Mouse (Mus musculus) embryonic facial prominence, embryonic 15.5 days (tissue): ENCODE data around the gene Tnfrsf4. TPM values are rescaled to one million over a fixed set of nuclear protein-coding genes. Genes with fewer than 3 reads are reported as not detected.

Experiments
- ATAC-seq: fragments of 200-750 bp; cut with Nextera tagmentation; 2 replicates; pipeline ENCODE4 v1.8.0; 2017; ENCODE audit warnings: low read depth, moderate TSS enrichment; ENCODE audit not compliant: insufficient number of reproducible peaks, low FRiP score, low TSS enrichment
- H3K27ac ChIP-seq: fragments of 300-500 bp; sonication (generic); replicated peaks from 2 replicates; pipeline ENCODE4 v1.5.1; 2015; ENCODE audit warnings: mild to moderate bottlenecking, inconsistent platforms
- H3K27me3 ChIP-seq: fragments of 300-500 bp; sonication (generic); 2 replicates; pipeline ENCODE4 v1.6.1; 2015; ENCODE audit warnings: inconsistent platforms
- H3K36me3 ChIP-seq: fragments of 300-500 bp; sonication (generic); 2 replicates; pipeline ENCODE4 v1.6.1; 2015; ENCODE audit warnings: mild to moderate bottlenecking, inconsistent platforms
- H3K4me1 ChIP-seq: fragments of 300-500 bp; sonication (generic); 2 replicates; pipeline ENCODE4 v1.6.1; 2015; ENCODE audit warnings: inconsistent platforms
- H3K4me2 ChIP-seq: fragments of 300-500 bp; sonication (generic); replicated peaks from 2 replicates; pipeline ENCODE4 v1.6.1; 2015; ENCODE audit warnings: mild to moderate bottlenecking, inconsistent platforms
- H3K4me3 ChIP-seq: fragments of 300-500 bp; sonication (generic); replicated peaks from 2 replicates; pipeline ENCODE4 v1.5.1; 2015; ENCODE audit warnings: mild to moderate bottlenecking, inconsistent platforms
- H3K9ac ChIP-seq: fragments of 300-500 bp; sonication (generic); 2 replicates; pipeline ENCODE4 v1.6.1; 2015; ENCODE audit warnings: inconsistent platforms
- H3K9me3 ChIP-seq: fragments of 300-500 bp; sonication (generic); replicated peaks from 2 replicates; pipeline ENCODE4 v1.6.1; 2016; ENCODE audit warnings: inconsistent platforms
- WGBS: fragments of 180-500 bp; shearing (Covaris S2); methylation state at CpG from one replicate; pipeline ENCODE4 v1.1.7; 2015; 5-methylcytosine and 5-hydroxymethylcytosine counted together
- polyA plus RNA-seq: library from polyadenylated mRNA; unstranded; fragments of >200 nt; fragmentation: Nextera tagmentation; extraction: Ambion mirVana; gene quantifications from 2 replicates; pipeline ENCODE4 v1.2.1, GENCODE M21; 2015

Gene Tnfrsf4
- polyA plus RNA-seq: 1.1 and 1.2 TPM in 2 replicates

GRCm38 (mm10) chr4:156013637-156014036, at the start of gene Tnfrsf4:
TSS of gene Tnfrsf4 (plus strand) at chr4:156013843.
- Histone ChIP-seq H3K4me1 (no peaks in the 10 kb centered on the region), H3K36me3 (peaks cover 59% of the 10 kb centered on the region), H3K4me2 (no peak within 1 kb of the TSS), H3K9me3 (no peaks in the 10 kb centered on the region), H3K27me3 (no peaks in the 10 kb centered on the region), H3K9ac (no peak within 1 kb of the TSS), H3K4me3 (no peak within 1 kb of the TSS), H3K27ac (no peak within 1 kb of the TSS)
- 75% methylated on average over 8 of the region's 8 CpGs for WGBS
- no peak; the same call in 1 of the 2 replicates for ATAC-seq

GRCm38 (mm10) chr4:155964396-155964795, 49.2 kb upstream of the Tnfrsf4 start:
- WGBS: 91% methylated on average over 11 of the region's 11 CpGs
- Histone ChIP-seq H3K9ac (no peak overlapping the region), H3K4me2 (no peak overlapping the region), H3K4me1 (peaks cover 24% of the 10 kb centered on the region), H3K27me3 (no peaks in the 10 kb centered on the region), H3K36me3 (peaks cover 28% of the 10 kb centered on the region), H3K27ac (no peak overlapping the region), H3K9me3 (no peaks in the 10 kb centered on the region), H3K4me3 (no peak overlapping the region)
- ATAC-seq: no peak

- ATAC-seq: no peak
- H3K9me3 ChIP-seq: no peaks in the 10 kb centered on the region
- no peak overlapping the region for H3K27ac ChIP-seq
- no peak overlapping the region for H3K4me2 ChIP-seq
- no peaks in the 10 kb centered on the region for H3K27me3 ChIP-seq
- H3K36me3 ChIP-seq: peaks cover 28% of the 10 kb centered on the region
- whole genome bisulfite sequencing: 83% methylated on average over 13 of the region's 13 CpGs
- no peak overlapping the region for H3K4me3 ChIP-seq
- no peak overlapping the region for H3K9ac ChIP-seq
- H3K4me1 ChIP-seq: no peaks in the 10 kb centered on the region; the same call in 1 of the 2 replicates
These were observed 44.5 kb upstream of the Tnfrsf4 start for GRCm38 (mm10) chr4:155969043-155969653.

- Histone ChIP-seq H3K27ac (no peak overlapping the region), H3K4me1 (no peaks in the 10 kb centered on the region), H3K4me3 (no peak overlapping the region), H3K36me3 (peaks cover 18% of the 10 kb centered on the region), H3K27me3 (no peaks in the 10 kb centered on the region), H3K4me2 (no peak overlapping the region), H3K9me3 (no peaks in the 10 kb centered on the region), H3K9ac (no peak overlapping the region)
- WGBS: 63% methylated on average over 5 of the region's 5 CpGs
- no peak for ATAC-seq
These were observed 43.4 kb upstream of the Tnfrsf4 start for GRCm38 (mm10) chr4:155970286-155970685.

- ATAC-seq: no peak
- Histone ChIP-seq H3K9ac (no peak overlapping the region), H3K27ac (no peak overlapping the region), H3K4me2 (no peak overlapping the region), H3K27me3 (no peaks in the 10 kb centered on the region), H3K4me1 (no peaks in the 10 kb centered on the region), H3K4me3 (no peak overlapping the region), H3K9me3 (no peaks in the 10 kb centered on the region), H3K36me3 (no peaks in the 10 kb centered on the region)
- 39% methylated on average over 6 of the region's 6 CpGs for WGBS
These were observed 41.0 kb upstream of the Tnfrsf4 start for GRCm38 (mm10) chr4:155972651-155973050.

- no peak for ATAC-seq
- H3K4me1 ChIP-seq: no peaks in the 10 kb centered on the region
- 87% methylated on average over 2 of the region's 2 CpGs for WGBS
- H3K9me3 ChIP-seq: no peaks in the 10 kb centered on the region
- H3K4me2 ChIP-seq: no peak overlapping the region
- no peaks in the 10 kb centered on the region for H3K36me3 ChIP-seq
- no peaks in the 10 kb centered on the region for H3K27me3 ChIP-seq
- H3K9ac ChIP-seq: no peak overlapping the region
- H3K27ac ChIP-seq: no peak overlapping the region
- H3K4me3 ChIP-seq: no peak overlapping the region
These were observed 40.4 kb upstream of the Tnfrsf4 start for GRCm38 (mm10) chr4:155973239-155973638.

- H3K4me3 ChIP-seq: no peak overlapping the region
- H3K4me1 ChIP-seq: no peaks in the 10 kb centered on the region
- ATAC-seq: no peak
- H3K9ac ChIP-seq: no peak overlapping the region
- no peak overlapping the region for H3K4me2 ChIP-seq
- H3K27me3 ChIP-seq: no peaks in the 10 kb centered on the region
- 67% methylated on average over 12 of the region's 12 CpGs for WGBS
- H3K27ac ChIP-seq: no peak overlapping the region
- no peaks in the 10 kb centered on the region for H3K36me3 ChIP-seq
- no peaks in the 10 kb centered on the region for H3K9me3 ChIP-seq
These were observed 32.1 kb upstream of the Tnfrsf4 start for GRCm38 (mm10) chr4:155981436-155982082.

- H3K9ac ChIP-seq: no peak overlapping the region
- no peak overlapping the region for H3K4me2 ChIP-seq
- no peaks in the 10 kb centered on the region for H3K36me3 ChIP-seq
- H3K27ac ChIP-seq: no peak overlapping the region
- no peaks in the 10 kb centered on the region for H3K9me3 ChIP-seq
- no peak for ATAC-seq
- no peaks in the 10 kb centered on the region for H3K27me3 ChIP-seq
- no peak overlapping the region for H3K4me3 ChIP-seq
- H3K4me1 ChIP-seq: no peaks in the 10 kb centered on the region
- WGBS: 21% methylated on average over 2 of the region's 2 CpGs
These were observed 29.9 kb upstream of the Tnfrsf4 start for GRCm38 (mm10) chr4:155983788-155984187.

GRCm38 (mm10) chr4:155991211-155991907, 22.3 kb upstream of the Tnfrsf4 start:
- Histone ChIP-seq H3K9ac (peak overlapping the region; percentile 77), H3K36me3 (peaks cover 5% of the 10 kb centered on the region; the same call in 1 of the 2 replicates), H3K27ac (peak overlapping the region; percentile 98; the same call in 1 of the 2 replicates), H3K9me3 (no peaks in the 10 kb centered on the region), H3K4me1 (peaks cover 23% of the 10 kb centered on the region), H3K27me3 (no peaks in the 10 kb centered on the region), H3K4me2 (peak overlapping the region; percentile 99), H3K4me3 (peak overlapping the region; percentile 69)
- no peak for ATAC-seq
- 88% methylated on average over 22 of the region's 22 CpGs for WGBS

- Histone ChIP-seq H3K9me3 (no peaks in the 10 kb centered on the region), H3K36me3 (peaks cover 11% of the 10 kb centered on the region), H3K4me3 (peak overlapping the region; percentile 69), H3K4me2 (peak overlapping the region; percentile 99), H3K27ac (peak overlapping the region; percentile 98), H3K4me1 (peaks cover 23% of the 10 kb centered on the region), H3K27me3 (no peaks in the 10 kb centered on the region), H3K9ac (peak overlapping the region; percentile 77)
- 30% methylated on average over 37 of the region's 37 CpGs for WGBS
- ATAC-seq: no peak; the same call in 1 of the 2 replicates
These were observed 21.8 kb upstream of the Tnfrsf4 start for GRCm38 (mm10) chr4:155991908-155992230.

GRCm38 (mm10) chr4:155992241-155992905, 21.3 kb upstream of the Tnfrsf4 start, which contains the start of the genes B3galt6 and Sdf4:
TSS of gene B3galt6 (minus strand) at chr4:155992649.
TSS of gene Sdf4 (plus strand) at chr4:155992872.
- Histone ChIP-seq H3K4me3 (peak within 1 kb of the TSS; percentile 69), H3K9ac (peak within 1 kb of the TSS; percentile 77), H3K4me1 (peaks cover 23% of the 10 kb centered on the region), H3K27me3 (no peaks in the 10 kb centered on the region), H3K4me2 (peak within 1 kb of the TSS; percentile 99), H3K9me3 (no peaks in the 10 kb centered on the region), H3K27ac (peak within 1 kb of the TSS; percentile 98), H3K36me3 (peaks cover 16% of the 10 kb centered on the region)
- ATAC-seq: peak; percentile 85
- under 1% methylated on average over 99 of the region's 99 CpGs for WGBS
